Mouse (Mus musculus): ENCODE data around the gene Tagap.
"Not testable (repeated sequence)": the region's sequence is repeated elsewhere in the genome, so short reads cannot be mapped to it uniquely, and the experiment has no call there.

GRCm38 (mm10) chr17:7951333-7951732 is 25.5 kb downstream of the Tagap start:
- TF ChIP-seq CTCF (IDR thresholded peaks at IDR 0.05; ENCODE audit: control insufficient read depth, insufficient read depth, insufficient read length); MAX (IDR thresholded peaks at IDR 0.05): not testable (repeated sequence)

All from C2C12 (cell line).